Mouse (Mus musculus) CD4-positive, CD25-positive, alpha-beta regulatory T cell, adult 2 months (primary cell): ENCODE data around the gene Tmem63c.

ENCODE experiments used
- DNase-seq: peaks from one replicate; pipeline ENCODE4 v3.0.0-alpha.2; 2012; ENCODE audit warnings: low read depth, low spot score

Gene Tmem63c

GRCm38 (mm10) chr12:87000151-87000839 is 20.8 kb upstream of the Tmem63c start:
- peak; percentile 54 for DNase-seq

GRCm38 (mm10) chr12:87000840-87001176 is 20.3 kb upstream of the Tmem63c start:
- no peak for DNase-seq

GRCm38 (mm10) chr12:87002209-87002608 is 18.9 kb upstream of the Tmem63c start:
- no peak for DNase-seq

GRCm38 (mm10) chr12:87002815-87003214 is 18.3 kb upstream of the Tmem63c start:
- DNase-seq: no peak

GRCm38 (mm10) chr12:87003606-87004005 is 17.5 kb upstream of the Tmem63c start:
- no peak for DNase-seq

GRCm38 (mm10) chr12:87004596-87004995 is 16.5 kb upstream of the Tmem63c start:
- DNase-seq: no peak

GRCm38 (mm10) chr12:87017041-87017440 is 4.1 kb upstream of the Tmem63c start:
- DNase-seq: peak; percentile 57

- no peak for DNase-seq
Observed at GRCm38 (mm10) chr12:87018756-87019155, 2.4 kb upstream of the Tmem63c start.

GRCm38 (mm10) chr12:87022006-87022405 is 866 bp downstream of the Tmem63c start:
- DNase-seq: no peak

GRCm38 (mm10) chr12:87023456-87023855 is 2.3 kb downstream of the Tmem63c start:
- DNase-seq: no peak

GRCm38 (mm10) chr12:87026109-87026870 is 5.2 kb downstream of the Tmem63c start:
- peak; percentile 10 for DNase-seq

GRCm38 (mm10) chr12:87026871-87027240 is 5.7 kb downstream of the Tmem63c start:
- DNase-seq: no peak

GRCm38 (mm10) chr12:87027391-87027790 is 6.3 kb downstream of the Tmem63c start:
- peak; percentile 9 for DNase-seq

- DNase-seq: no peak
Observed at GRCm38 (mm10) chr12:87028068-87028467, 6.9 kb downstream of the Tmem63c start.

- DNase-seq: no peak
Observed at GRCm38 (mm10) chr12:87029251-87029976, 8.3 kb downstream of the Tmem63c start.

- no peak for DNase-seq
Observed at GRCm38 (mm10) chr12:87031163-87031763, 10.1 kb downstream of the Tmem63c start.

GRCm38 (mm10) chr12:87036631-87037030 is 15.5 kb downstream of the Tmem63c start:
- DNase-seq: no peak

- DNase-seq: no peak
Observed at GRCm38 (mm10) chr12:87040166-87040565, 19.0 kb downstream of the Tmem63c start.

- no peak for DNase-seq
Observed at GRCm38 (mm10) chr12:87040857-87041256, 19.7 kb downstream of the Tmem63c start.

GRCm38 (mm10) chr12:87042456-87042855 is 21.3 kb downstream of the Tmem63c start:
- DNase-seq: no peak

GRCm38 (mm10) chr12:87043221-87043620 is 22.1 kb downstream of the Tmem63c start:
- no peak for DNase-seq

- DNase-seq: no peak
Observed at GRCm38 (mm10) chr12:87044711-87045110, 23.6 kb downstream of the Tmem63c start.
